Mouse (Mus musculus) CH12.LX (cell line): ENCODE results near the gene Tmtc1.

Source experiments
- CHD1 ChIP-seq: IDR thresholded peaks from 2 replicates; pipeline ENCODE4 v1.6.1; 2012; ENCODE audit warnings: low read depth, low read length, improper control_type of control experiment, inconsistent platforms
- CTCF ChIP-seq, 2 experiments: IDR thresholded peaks in 1 of 2; conservative IDR thresholded peaks in 1 of 2; 2 replicates each; pipeline ENCODE4 v1.5.1; 2011 to 2012; ENCODE audit warnings: low read depth in 2 of 2, low read length in 2 of 2, improper control_type of control experiment in 1 of 2, inconsistent platforms in 1 of 2, mild to moderate bottlenecking in 1 of 2, moderate library complexity in 1 of 2
- JUND ChIP-seq: conservative IDR thresholded peaks from 2 replicates; pipeline ENCODE4 v1.6.1; 2011; ENCODE audit warnings: low read depth, low read length, improper control_type of control experiment
- MAFK ChIP-seq: IDR thresholded peaks from 2 replicates; pipeline ENCODE4 v1.6.1; 2011; ENCODE audit warnings: low read length, improper control_type of control experiment; ENCODE audit not compliant: insufficient replicate concordance
- MAX ChIP-seq: IDR thresholded peaks from 2 replicates; pipeline ENCODE4 v1.6.1; 2011; ENCODE audit warnings: low read length, improper control_type of control experiment
- POLR2A ChIP-seq: IDR thresholded peaks from 2 replicates; pipeline ENCODE4 v1.6.1; 2011; ENCODE audit warnings: low read depth, mild to moderate bottlenecking, improper control_type of control experiment, low read length
- SMC3 ChIP-seq: IDR thresholded peaks from 2 replicates; pipeline ENCODE4 v1.6.1; 2011; ENCODE audit warnings: low read depth, low read length, improper control_type of control experiment
- ZC3H11A ChIP-seq: IDR thresholded peaks from 2 replicates; pipeline ENCODE4 v1.6.1; 2012; ENCODE audit warnings: low read depth, mild to moderate bottlenecking, inconsistent platforms, low read length, improper control_type of control experiment

- TF ChIP-seq CHD1 (no peak), CTCF (conservative IDR thresholded peaks at IDR 0.05 in 1 of 2, IDR thresholded peaks at IDR 0.05 in 1 of 2; ENCODE audit: low read depth in 2 of 2, low read length in 2 of 2) (no peak), SMC3 (no peak), MAX (no peak), JUND (no peak), ZC3H11A (no peak), POLR2A (no peak), MAFK (no peak)
Measured at GRCm38 (mm10) chr6:148406792-148407490, 37.2 kb downstream of the Tmtc1 start.
